ENCODE assay signal across 8 mouse cellular contexts in genomic region chr5:27791303-27792172, GRCm38 (mm10). TPM values are rescaled to one million over a fixed set of nuclear protein-coding genes. Genes with fewer than 3 reads are reported as not detected.
DNase-seq lines count a peak whose midpoint lies in the region; ATAC-seq and TF ChIP-seq lines count a peak whose summit lies in the region.

Gene Paxip1 (minus strand): TSS chr5:27791691.

- H3K36me3 ChIP-seq in megakaryocyte, embryonic 14.5 days (replicated peaks; ENCODE audit: low read length), result peaks cover 29% of the 10 kb centered on the region

- ATAC-seq in activated CD4-positive, CD25-positive, alpha-beta regulatory T cell, adult 4 months, result peak; percentile 80

- peaks cover 5% of the 10 kb centered on the region; the same call in 1 of the 2 replicates for H3K4me1 ChIP-seq in cortical plate, adult 2 months (ENCODE audit: control insufficient read depth, insufficient read depth, low read length)
- peaks cover 45% of the 10 kb centered on the region for H3K4me1 ChIP-seq in megakaryocyte, embryonic 14.5 days

- peak; percentile 93 for DNase-seq in gastrocnemius, adult 8-10 months (ENCODE audit: low spot score in 2 of 2)
- peak; percentile 86 for DNase-seq in hindlimb bud, embryonic 11.5 days (ENCODE audit: extremely low spot score, low read depth, low spot score)
- DNase-seq in left cerebral cortex, adult 8-10 months (ENCODE audit: low spot score in 2 of 2), result peak; percentile 92 to 96
- peak; percentile 96 to 97 for DNase-seq in right cerebral cortex, postnatal 10 days (ENCODE audit: low spot score in 2 of 2)
- DNase-seq in urinary bladder, postnatal 25 days (ENCODE audit: low spot score), result peak; percentile 94

- TF ChIP-seq CTCF in cortical plate, adult 2 months (IDR thresholded peaks at IDR 0.05; ENCODE audit: extremely low read depth, insufficient read depth, low read length), result no peak

- H3K27me3 ChIP-seq in megakaryocyte, embryonic 14.5 days (replicated peaks), result peaks cover 2% of the 10 kb centered on the region

- peak; percentile 100 for TF ChIP-seq POLR2A in cortical plate, adult 2 months (IDR thresholded peaks at IDR 0.05; ENCODE audit: extremely low read depth, insufficient read depth, low read length)

- H3K4me3 ChIP-seq in cortical plate, adult 2 months (ENCODE audit: insufficient read depth, low read length), result peak within 1 kb of the TSS; percentile 85
- H3K4me3 ChIP-seq in megakaryocyte, embryonic 14.5 days (replicated peaks), result peak within 1 kb of the TSS; percentile 99

- peaks cover 7% of the 10 kb centered on the region for H3K9me3 ChIP-seq in megakaryocyte, embryonic 14.5 days

- peak within 1 kb of the TSS; percentile 86 for H3K27ac ChIP-seq in cortical plate, adult 2 months (ENCODE audit: insufficient read depth, low read length)

RNA-seq across cellular contexts. Expression of gene Paxip1, which starts in this region (rescaled TPM):
- 10 to 100 TPM; 10.4 to 10.8 TPM for polyA plus RNA-seq in activated CD4-positive, CD25-positive, alpha-beta regulatory T cell, adult 4 months (2017; shearing (Covaris generic))
- polyA plus RNA-seq in cortical plate, adult 2 months (2012; rRNA removed), result 33.2 and 33.4 TPM in 2 replicates
- total RNA-seq in gastrocnemius, adult 8-10 months (2022), result 1 to 10 TPM; 6.0 to 9.9 (median 7.6) TPM
- total RNA-seq in left cerebral cortex, adult 8-10 months (2022), result 10 to 100 TPM; 33.4 to 43.9 (median 38.5) TPM
- polyA plus RNA-seq in megakaryocyte, embryonic 14.5 days (2012; ENCODE audit: insufficient read depth, low replicate concordance), result 7.1 and 16.3 TPM in 2 replicates

Comparison
In these comparisons a context has a peak if more than half of its experiments do, and no peak if none do; other contexts are left out.
1. Peak in every context shown above with its lines: DNase-seq, ATAC-seq, H3K4me3 ChIP-seq and H3K27ac ChIP-seq.